Mouse (Mus musculus): ENCODE results near the gene Ccnq. TPM values are rescaled to one million over a fixed set of nuclear protein-coding genes. Genes with fewer than 3 reads are reported as not detected.
"Not testable (repeated sequence)": the region's sequence is repeated elsewhere in the genome, so short reads cannot be mapped to it uniquely, and the experiment has no call there.

The Ccnq gene
- polyA plus RNA-seq, 1 experiment from 2014 or later, result 27.7 TPM

DNA sequence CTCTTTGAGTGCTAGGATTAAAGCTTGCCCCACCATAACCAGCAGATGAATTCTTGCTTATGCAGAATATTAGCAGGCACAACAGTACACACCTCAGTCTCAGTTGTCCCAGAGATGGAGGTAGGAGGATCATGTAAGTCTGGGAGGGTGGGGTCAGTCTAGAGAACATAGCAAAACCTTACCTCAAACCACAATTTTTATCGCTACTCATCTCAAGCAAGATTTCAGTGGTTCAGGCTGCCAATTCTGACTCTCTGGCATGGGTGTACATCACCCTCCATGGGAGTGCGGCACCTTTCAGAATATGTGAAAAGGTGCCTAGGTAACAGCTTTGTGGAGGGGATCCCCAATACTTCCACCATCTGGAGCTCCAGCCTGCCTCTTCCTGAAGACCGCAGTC, 28.5 kb upstream of the Ccnq start:
- no peak overlapping the region for H3K4me2 ChIP-seq
- H3K4me3 ChIP-seq, result no peak overlapping the region
- ATAC-seq (replicated peaks), result no peak
- no peaks in the 10 kb centered on the region for H3K27me3 ChIP-seq (replicated peaks)
- no peaks in the 10 kb centered on the region for H3K36me3 ChIP-seq (replicated peaks)
- no peak overlapping the region for H3K9ac ChIP-seq
- peaks cover 18% of the 10 kb centered on the region; the same call in 1 of the 2 replicates for H3K4me1 ChIP-seq
- H3K9me3 ChIP-seq, result no peaks in the 10 kb centered on the region
- 94% methylated on average over 3 of the region's 3 CpGs for WGBS
- no peak overlapping the region for H3K27ac ChIP-seq

DNA sequence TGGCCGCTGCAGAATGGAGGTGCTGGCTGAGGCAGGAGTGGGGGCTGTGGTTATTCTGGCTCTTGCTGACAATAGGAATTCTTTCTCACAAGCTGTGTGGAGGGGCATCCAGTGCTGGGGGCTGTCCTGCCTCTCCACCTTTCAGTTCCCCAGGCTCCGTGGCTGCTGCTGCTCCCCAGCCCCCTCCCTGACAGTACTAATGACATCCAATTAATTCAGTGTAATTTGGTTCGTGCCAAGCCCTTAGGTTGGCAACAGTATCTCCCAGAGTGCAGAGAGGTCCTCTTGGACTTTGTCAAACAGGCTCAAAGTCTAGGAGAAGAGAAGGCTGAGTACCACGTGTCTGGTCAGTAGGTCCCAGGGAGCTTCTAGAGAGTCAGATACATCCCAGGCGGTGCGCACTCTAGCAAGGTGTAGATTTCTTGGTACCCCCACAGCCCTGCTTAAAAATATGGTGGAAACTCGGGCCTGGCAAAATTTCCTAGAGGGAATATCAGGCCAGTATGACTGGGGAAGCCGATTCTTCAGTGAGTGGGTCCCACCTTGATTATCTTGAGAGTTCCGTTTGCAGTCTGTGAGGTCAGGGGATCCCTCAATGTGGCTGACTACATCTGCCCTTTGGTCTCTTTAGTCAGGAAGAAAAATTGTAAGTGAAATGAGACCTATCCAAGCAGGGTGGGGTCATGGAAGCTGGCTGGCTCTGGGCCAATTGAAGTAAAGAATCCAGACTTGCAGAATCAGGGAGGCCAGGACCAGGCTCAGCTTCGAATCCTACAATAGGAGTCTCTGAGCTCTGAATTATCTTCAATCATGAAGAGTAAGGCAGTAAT, 26.5 kb upstream of the Ccnq start:
- ATAC-seq (replicated peaks), result no peak
- no peak overlapping the region for H3K4me3 ChIP-seq
- H3K36me3 ChIP-seq (replicated peaks), result no peaks in the 10 kb centered on the region
- H3K9ac ChIP-seq, result no peak overlapping the region
- WGBS, result 53% methylated on average over 10 of the region's 10 CpGs
- peaks cover 12% of the 10 kb centered on the region; the same call in 1 of the 2 replicates for H3K4me1 ChIP-seq
- H3K4me2 ChIP-seq, result no peak overlapping the region
- H3K27ac ChIP-seq, result no peak overlapping the region
- no peaks in the 10 kb centered on the region for H3K27me3 ChIP-seq (replicated peaks)
- no peaks in the 10 kb centered on the region for H3K9me3 ChIP-seq

DNA sequence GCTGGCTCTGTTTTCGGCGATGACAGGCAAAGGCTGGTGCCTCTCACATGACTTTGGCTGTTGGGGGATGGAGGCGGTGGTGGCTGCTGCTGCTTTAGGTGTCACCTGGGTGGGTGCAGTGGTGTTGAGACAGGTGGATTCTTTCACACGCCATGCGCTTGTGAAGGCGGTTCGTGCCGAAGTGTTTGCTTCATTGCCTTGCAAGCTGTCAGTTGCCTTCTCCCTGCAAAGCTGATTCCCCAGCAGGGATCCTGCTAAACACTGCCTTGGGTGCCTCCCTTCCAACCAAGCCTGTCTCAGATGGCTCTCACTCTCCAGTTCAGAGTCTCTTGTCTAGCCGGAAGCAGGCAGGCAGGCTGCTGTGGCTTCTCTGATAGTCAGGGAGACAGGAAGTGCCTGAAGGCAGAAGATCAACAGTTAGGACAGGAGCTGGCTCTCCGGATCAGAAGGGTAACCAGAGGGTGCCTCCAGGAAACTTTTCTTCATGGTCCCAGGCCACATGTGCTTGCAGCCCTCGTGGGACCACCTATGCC, 20.3 kb upstream of the Ccnq start:
- ATAC-seq (replicated peaks), result no peak
- Histone ChIP-seq H3K27me3 (replicated peaks) (no peaks in the 10 kb centered on the region), H3K36me3 (replicated peaks) (no peaks in the 10 kb centered on the region), H3K27ac (no peak overlapping the region), H3K4me1 (no peaks in the 10 kb centered on the region), H3K9ac (no peak overlapping the region), H3K9me3 (no peaks in the 10 kb centered on the region), H3K4me3 (no peak overlapping the region), H3K4me2 (no peak overlapping the region)
- 73% methylated on average over 11 of the region's 11 CpGs for WGBS

DNA sequence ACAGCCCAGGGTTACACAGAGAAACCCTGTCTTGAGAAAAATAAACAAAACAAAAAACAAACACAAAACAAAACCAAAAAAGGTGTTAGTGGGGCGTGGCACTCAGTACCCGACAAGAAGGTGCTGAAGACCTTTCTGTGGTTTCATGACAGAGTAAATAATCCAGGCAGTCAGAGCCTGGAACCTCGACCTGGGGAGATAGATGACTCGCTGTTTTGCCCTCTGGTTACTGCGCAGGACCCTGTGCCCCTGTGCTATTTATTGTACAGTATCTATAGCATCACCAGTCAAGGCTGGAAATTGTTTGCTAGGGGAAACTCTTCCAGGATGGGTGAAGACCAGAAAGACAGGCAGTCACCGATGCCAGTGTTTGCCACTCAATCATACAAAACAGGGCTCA, 18.9 kb upstream of the Ccnq start:
- no peaks in the 10 kb centered on the region for H3K27me3 ChIP-seq (replicated peaks)
- H3K4me2 ChIP-seq, result no peak overlapping the region
- no peak overlapping the region for H3K9ac ChIP-seq
- H3K27ac ChIP-seq, result no peak overlapping the region
- H3K36me3 ChIP-seq (replicated peaks), result no peaks in the 10 kb centered on the region
- no peak for ATAC-seq (replicated peaks)
- H3K4me1 ChIP-seq, result no peaks in the 10 kb centered on the region
- H3K4me3 ChIP-seq, result no peak overlapping the region
- WGBS, result 82% methylated on average over 6 of the region's 6 CpGs
- H3K9me3 ChIP-seq, result no peaks in the 10 kb centered on the region

DNA sequence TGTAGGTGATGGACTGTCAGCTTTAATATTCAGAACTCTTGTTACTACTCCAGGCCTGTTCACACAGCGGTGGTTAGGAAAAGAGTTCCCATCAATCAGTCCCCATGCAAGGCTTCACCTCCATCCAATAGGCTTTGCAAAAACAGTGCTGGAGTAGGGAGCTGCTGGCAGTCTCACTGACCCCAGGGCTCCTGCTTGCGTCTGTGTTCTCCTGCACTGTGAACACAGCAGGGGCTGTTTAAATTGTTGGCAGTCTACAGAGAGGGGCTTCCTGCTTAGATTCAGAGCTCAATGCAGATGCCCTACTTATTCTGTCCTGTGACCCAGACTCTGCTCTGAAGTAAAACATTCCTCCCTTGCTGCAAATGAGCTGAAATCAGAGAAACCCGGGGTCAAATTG, 17.2 kb upstream of the Ccnq start:
- no peaks in the 10 kb centered on the region for H3K9me3 ChIP-seq
- no peak overlapping the region for H3K4me2 ChIP-seq
- H3K27ac ChIP-seq, result no peak overlapping the region
- no peaks in the 10 kb centered on the region for H3K27me3 ChIP-seq (replicated peaks)
- no peak overlapping the region for H3K4me3 ChIP-seq
- ATAC-seq (replicated peaks), result 0 out of 2 replicates have a peak, but pooled peaks have one; percentile 37
- WGBS, result 29% methylated on average over 3 of the region's 3 CpGs
- H3K4me1 ChIP-seq, result no peaks in the 10 kb centered on the region
- no peaks in the 10 kb centered on the region for H3K36me3 ChIP-seq (replicated peaks)
- no peak overlapping the region for H3K9ac ChIP-seq

DNA sequence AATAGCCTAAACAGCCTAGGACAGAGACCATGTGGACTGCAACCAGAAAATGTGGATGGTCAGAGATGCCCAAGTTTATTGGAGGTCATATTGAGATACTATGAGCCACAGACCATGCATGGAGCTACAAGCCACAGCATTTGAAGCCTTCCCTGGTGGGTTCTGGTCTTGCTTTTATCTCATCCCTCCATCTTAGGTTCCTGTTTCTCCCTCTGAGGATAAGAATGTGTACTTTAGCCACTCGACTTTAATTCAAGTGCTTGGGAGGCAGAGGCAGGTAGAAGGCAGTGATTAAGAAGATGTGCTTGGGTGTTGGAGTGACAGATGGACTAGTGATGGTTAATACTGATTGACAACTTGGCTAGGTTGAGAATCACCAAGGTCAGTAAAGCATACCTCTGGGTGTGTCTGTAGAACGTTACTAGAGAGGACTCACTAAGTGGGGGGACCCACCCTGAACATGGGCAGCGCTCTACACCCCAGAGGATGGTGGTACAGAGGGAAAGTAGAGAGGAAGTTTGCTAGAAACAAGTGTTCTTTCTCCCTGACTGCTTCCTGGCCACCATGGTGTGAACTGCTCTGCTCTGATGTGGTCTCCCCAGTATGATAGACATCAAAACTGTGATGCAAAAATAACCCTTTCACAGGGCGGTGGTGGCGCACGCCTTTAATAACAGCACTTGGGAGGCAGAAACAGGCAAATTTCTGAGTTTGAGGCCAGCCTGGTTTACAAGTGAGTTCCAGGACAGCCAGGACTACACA, 14.7 kb upstream of the Ccnq start:
- Histone ChIP-seq H3K27me3 (replicated peaks) (no peaks in the 10 kb centered on the region), H3K4me2 (no peak overlapping the region), H3K9me3 (no peaks in the 10 kb centered on the region), H3K36me3 (replicated peaks) (no peaks in the 10 kb centered on the region), H3K9ac (no peak overlapping the region), H3K27ac (no peak overlapping the region), H3K4me1 (peaks cover 6% of the 10 kb centered on the region), H3K4me3 (no peak overlapping the region)
- no peak for ATAC-seq (replicated peaks)
- 90% methylated on average over 6 of the region's 6 CpGs for WGBS

DNA sequence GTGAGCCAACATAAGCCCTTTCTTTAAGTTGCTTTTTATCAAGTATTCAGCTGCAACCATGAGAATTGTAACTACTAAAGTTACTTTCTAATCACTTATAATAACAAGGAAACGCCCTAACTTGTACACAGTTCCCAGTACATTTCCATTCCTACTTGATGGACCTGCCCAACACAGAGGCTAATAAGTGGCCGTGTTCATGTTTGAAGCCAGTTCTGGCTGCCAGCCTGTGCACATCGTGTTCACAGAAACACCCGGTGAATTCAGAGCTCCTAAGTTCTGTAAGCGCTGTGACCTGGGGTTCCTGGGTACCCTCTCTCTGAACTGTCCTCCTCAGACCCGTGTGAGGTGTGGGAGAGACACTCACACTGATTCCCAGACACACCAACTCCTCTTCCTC, 13.3 kb upstream of the Ccnq start:
- peaks cover 6% of the 10 kb centered on the region for H3K4me1 ChIP-seq
- no peak overlapping the region for H3K9ac ChIP-seq
- H3K36me3 ChIP-seq (replicated peaks), result no peaks in the 10 kb centered on the region
- 80% methylated on average over 6 of the region's 6 CpGs for WGBS
- H3K9me3 ChIP-seq, result no peaks in the 10 kb centered on the region
- H3K27ac ChIP-seq, result no peak overlapping the region
- H3K4me3 ChIP-seq, result no peak overlapping the region
- no peak for ATAC-seq (replicated peaks)
- H3K4me2 ChIP-seq, result no peak overlapping the region
- no peaks in the 10 kb centered on the region for H3K27me3 ChIP-seq (replicated peaks)

DNA sequence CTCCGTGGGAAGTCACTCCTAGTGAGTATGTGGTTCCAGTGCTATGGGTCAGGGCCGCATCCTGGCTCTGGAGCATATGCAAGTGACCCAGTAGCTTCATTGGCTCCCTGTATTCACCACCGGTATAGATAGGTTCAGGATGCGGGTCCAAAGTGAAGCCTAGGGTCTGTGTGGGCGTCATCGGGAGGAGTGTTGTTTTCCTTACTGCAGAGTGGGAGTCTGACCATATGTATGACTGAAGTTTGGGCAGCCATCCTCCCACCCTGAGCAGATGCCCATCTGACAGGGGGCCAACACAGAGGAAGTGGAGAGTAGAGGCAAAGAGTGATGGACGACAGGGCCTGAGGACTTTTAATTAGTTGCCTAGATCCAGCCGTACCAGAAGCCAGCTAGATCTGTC, 12.8 kb upstream of the Ccnq start:
- ATAC-seq (replicated peaks), result no peak
- WGBS, result 81% methylated on average over 8 of the region's 8 CpGs
- H3K27me3 ChIP-seq (replicated peaks), result no peaks in the 10 kb centered on the region
- peaks cover 6% of the 10 kb centered on the region for H3K4me1 ChIP-seq
- no peaks in the 10 kb centered on the region for H3K9me3 ChIP-seq
- no peak overlapping the region for H3K27ac ChIP-seq
- H3K9ac ChIP-seq, result no peak overlapping the region
- no peak overlapping the region for H3K4me3 ChIP-seq
- H3K4me2 ChIP-seq, result no peak overlapping the region
- no peaks in the 10 kb centered on the region for H3K36me3 ChIP-seq (replicated peaks)

DNA sequence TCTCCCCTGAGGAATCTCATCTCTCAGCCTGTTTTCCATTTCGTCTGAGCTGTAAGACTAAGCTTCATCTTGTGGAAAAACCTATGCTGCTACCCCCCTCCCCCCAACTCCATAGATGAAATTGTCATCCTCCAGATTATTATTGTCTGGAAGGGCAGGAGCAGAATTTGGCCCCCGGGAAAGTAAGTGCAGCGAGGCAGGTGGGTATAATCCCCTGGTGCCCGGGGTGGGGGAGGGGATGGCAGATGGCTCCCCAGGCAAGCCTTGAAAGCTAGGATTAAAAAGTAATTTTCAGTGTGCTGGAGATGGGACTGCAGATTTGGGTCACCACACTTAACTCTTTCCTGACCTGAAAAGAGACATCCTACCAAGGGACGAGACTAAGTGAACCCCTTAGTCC, 10.7 kb upstream of the Ccnq start:
- no peak overlapping the region for H3K4me3 ChIP-seq
- no peak overlapping the region for H3K27ac ChIP-seq
- H3K4me1 ChIP-seq, result peaks cover 6% of the 10 kb centered on the region
- H3K36me3 ChIP-seq (replicated peaks), result no peaks in the 10 kb centered on the region
- H3K9ac ChIP-seq, result no peak overlapping the region
- H3K9me3 ChIP-seq, result no peaks in the 10 kb centered on the region
- no peaks in the 10 kb centered on the region for H3K27me3 ChIP-seq (replicated peaks)
- H3K4me2 ChIP-seq, result no peak overlapping the region
- no peak for ATAC-seq (replicated peaks)
- 8% methylated on average over 5 of the region's 5 CpGs for WGBS

DNA sequence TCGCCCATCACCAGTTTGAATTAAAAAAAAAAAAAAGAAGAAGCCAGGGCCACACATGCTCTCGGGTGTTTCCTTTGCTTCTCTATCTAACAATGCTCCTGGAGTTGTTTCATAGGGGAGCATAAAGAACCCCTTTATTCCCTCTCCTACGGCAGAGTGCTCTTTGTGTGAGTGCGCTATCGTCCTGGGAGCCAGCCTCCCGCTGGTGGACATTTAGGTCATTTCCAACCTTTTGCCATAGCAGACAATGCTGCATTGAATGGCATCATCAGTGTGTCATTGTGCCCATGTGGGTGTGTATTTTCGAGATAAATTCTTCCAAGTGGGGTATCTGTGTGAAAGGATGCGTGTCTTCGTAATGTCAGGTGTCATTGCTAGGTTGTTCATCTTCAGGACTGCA, 9.6 kb upstream of the Ccnq start:
- WGBS, result 47% methylated on average over 9 of the region's 9 CpGs
- Histone ChIP-seq H3K4me2 (no peak overlapping the region), H3K4me1 (peaks cover 6% of the 10 kb centered on the region), H3K9ac (no peak overlapping the region), H3K27ac (no peak overlapping the region), H3K4me3 (no peak overlapping the region), H3K36me3 (replicated peaks) (no peaks in the 10 kb centered on the region), H3K27me3 (replicated peaks) (no peaks in the 10 kb centered on the region), H3K9me3 (no peaks in the 10 kb centered on the region)
- no peak for ATAC-seq (replicated peaks)

DNA sequence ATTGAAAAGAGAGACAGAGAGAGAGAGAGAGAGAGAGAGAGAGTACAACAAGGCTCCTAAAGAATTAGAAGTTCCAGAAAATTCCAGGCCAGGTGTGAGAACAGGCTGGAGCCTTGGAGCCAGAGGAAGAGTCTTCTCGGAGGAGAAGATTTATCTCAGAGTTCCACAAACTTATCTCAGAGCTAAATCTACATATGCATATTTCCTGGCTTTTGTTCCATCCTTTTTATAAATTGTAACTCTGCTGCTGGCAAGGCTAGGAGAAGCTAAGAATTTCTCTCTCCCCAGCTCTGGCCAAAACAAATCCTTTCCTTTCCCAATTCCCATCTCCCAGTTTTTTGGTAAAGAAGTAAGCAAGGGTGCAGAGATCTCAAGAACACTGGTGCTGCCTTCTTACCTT, 3.8 kb upstream of the Ccnq start:
- Histone ChIP-seq H3K27ac (no peak overlapping the region), H3K4me2 (no peak overlapping the region), H3K36me3 (replicated peaks) (no peaks in the 10 kb centered on the region), H3K9ac (no peak overlapping the region), H3K4me3 (no peak overlapping the region), H3K4me1 (peaks cover 13% of the 10 kb centered on the region), H3K27me3 (replicated peaks) (no peaks in the 10 kb centered on the region), H3K9me3 (no peaks in the 10 kb centered on the region)
- 87% methylated on average over 1 of the region's 1 CpGs for WGBS
- ATAC-seq (replicated peaks), result no peak

DNA sequence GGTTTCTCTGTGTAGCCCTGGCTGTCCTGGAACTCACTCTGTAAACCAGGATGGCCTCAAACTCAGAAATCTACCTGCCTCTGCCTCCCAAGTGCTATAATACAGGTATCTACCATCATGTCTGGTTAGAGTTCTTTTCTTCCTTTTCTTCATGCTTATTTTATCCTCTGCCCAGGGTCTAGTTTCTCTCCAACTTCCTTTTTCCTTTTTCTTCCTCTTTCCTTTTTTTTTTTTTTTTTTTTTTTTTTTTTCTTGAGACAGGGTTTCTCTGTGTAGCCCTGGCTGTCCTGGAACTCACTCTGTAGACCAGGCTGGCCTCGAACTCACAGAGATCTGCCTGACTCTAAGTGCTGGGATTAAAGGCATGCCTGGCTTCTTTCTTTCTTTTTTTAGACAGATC, 2.6 kb upstream of the Ccnq start:
- not testable (repeated sequence) for H3K4me2 ChIP-seq; H3K9me3 ChIP-seq; H3K4me3 ChIP-seq; H3K9ac ChIP-seq; H3K27ac ChIP-seq; H3K27me3 ChIP-seq (replicated peaks); H3K36me3 ChIP-seq (replicated peaks); ATAC-seq (replicated peaks)
- WGBS, result 84% methylated on average over 1 of the region's 1 CpGs
- H3K4me1 ChIP-seq, result peaks cover 13% of the 10 kb centered on the region
